Mouse (Mus musculus) common myeloid progenitor, adult 5-6 weeks (primary cell): Measurements from ENCODE around the gene Krtap8-1. TPM values are rescaled to one million over a fixed set of nuclear protein-coding genes. Genes with fewer than 3 reads are reported as not detected.

ENCODE experiments used
- ATAC-seq: replicated peaks from 2 replicates; pipeline ENCODE4 v1.8.0; 2016; ENCODE audit warnings: low read depth, mild to moderate bottlenecking, moderate TSS enrichment, inconsistent platforms; ENCODE audit not compliant: poor library complexity, severe bottlenecking
- total RNA-seq: library from RNA; stranded (forward); fragments of 200-1000, 187-1606 nt; gene quantifications from 2 replicates; pipeline ENCODE4 v1.2.3, GENCODE M21; 2017

The Krtap8-1 gene
- not detected in 2 replicates for total RNA-seq

DNA sequence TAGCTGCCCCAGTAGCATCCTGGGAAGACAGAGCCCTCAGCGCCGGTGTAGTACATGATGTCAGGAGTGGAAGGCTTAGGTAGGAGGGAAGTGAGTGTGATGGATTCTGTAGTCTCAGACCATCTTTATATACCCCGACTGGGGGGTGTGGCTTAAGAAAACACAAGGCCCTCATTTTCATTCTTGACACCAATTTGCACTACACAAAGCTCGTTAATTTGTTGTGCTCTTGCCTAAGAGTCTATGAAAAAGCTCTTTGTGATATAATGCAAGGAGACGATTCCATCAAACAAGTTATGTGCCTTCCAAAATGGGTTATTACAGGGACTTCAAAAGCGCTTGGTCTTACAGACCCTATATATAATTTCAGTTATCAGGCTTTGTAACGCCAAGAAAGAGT, at the start of gene Krtap8-1:
Krtap8-1 (minus strand) TSS at position 101 of the 400 bp plus-strand sequence.
- ATAC-seq: no peak

GRCm38 (mm10) chr16:89537349-89537748, 49.6 kb upstream of the Krtap8-1 start:
- ATAC-seq: no peak

DNA sequence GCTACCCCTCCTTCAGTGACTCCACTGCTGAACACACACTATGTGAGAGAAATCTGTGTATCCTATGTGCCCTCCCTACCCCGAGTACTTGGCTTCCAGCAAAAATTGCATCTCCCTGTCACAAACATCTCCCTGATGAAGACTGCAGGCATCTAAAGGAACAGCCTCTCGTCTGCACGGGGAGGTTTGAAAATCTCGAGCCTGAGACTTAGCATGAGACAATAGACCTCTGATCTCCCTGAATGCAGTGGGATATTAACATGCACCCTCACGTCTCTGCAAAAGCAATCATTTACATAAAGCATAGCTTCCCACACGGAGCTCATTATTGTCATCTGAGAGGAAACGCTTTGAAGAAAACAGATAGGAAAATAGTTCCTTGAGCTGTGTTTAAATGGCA, 42.8 kb upstream of the Krtap8-1 start:
- ATAC-seq: no peak

- no peak for ATAC-seq
Measured at GRCm38 (mm10) chr16:89529846-89530245, 42.1 kb upstream of the Krtap8-1 start.

DNA sequence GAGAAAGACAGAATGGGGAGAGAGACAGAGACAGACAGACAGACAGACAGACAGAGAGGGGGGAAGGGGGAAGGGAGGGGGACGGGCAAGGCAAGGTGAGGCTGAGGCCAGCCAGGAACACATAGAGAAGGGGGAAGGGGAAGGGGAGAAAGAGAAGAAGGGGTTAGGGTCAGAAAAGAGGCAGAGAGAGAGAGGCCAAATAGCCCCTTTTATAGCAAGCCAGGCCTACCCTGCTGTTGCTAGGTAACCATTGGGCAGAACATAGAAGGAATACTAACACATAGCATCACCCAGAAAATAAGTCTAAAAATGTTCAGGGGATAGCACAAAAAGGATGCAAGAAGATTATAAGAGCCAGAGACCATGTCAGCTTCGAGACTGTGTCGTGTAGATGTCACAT, 40.6 kb upstream of the Krtap8-1 start:
- no peak for ATAC-seq

GRCm38 (mm10) chr16:89520996-89521395, 33.2 kb upstream of the Krtap8-1 start:
- no peak for ATAC-seq

- no peak for ATAC-seq
Measured at GRCm38 (mm10) chr16:89520555-89520954, 32.8 kb upstream of the Krtap8-1 start.

DNA sequence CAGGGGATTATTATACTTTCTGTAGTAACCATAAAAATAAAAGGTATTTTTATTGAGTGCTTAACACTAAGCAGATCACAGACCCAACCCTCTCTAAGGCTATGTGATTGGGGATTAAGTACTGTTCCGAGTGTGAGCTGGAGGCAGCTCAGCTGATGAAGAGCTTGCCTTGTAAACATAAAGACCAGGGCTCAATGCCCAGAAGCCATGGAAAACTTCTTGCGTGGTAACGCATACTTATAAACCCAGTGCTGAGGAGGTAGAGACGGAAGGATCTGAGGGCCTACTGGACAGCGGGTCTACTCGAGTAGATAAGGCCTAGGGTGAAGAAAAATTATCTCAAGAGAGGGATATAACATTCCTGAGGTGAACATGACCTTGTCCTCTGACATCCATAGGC, 32.3 kb upstream of the Krtap8-1 start:
- no peak for ATAC-seq

GRCm38 (mm10) chr16:89517635-89518034, 29.9 kb upstream of the Krtap8-1 start:
- ATAC-seq: peak; percentile 89

DNA sequence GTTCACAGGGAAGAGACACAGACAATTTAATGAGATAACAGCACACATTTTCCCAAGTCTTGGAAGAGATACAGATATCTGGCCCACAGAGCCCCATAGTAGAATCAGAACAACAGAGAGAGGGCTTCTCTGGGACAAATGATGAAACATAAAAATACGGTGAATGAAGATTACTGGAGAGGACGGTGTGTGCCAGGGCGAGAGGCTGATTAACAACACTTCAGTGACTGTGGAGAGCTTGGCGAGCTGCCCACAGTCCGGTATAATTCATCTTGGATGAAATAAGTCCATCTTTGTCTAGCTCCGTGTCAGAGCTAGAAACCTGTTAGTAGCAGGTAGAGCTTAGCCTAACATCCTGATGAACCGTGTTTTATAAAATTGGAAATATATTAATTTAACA, 25.7 kb upstream of the Krtap8-1 start:
- ATAC-seq: no peak

- ATAC-seq: no peak
Measured at GRCm38 (mm10) chr16:89508223-89508622, 20.5 kb upstream of the Krtap8-1 start, which contains the start of gene Krtap7-1. Krtap7-1 (minus strand) TSS chr16:89508323.

GRCm38 (mm10) chr16:89503571-89503970, 15.8 kb upstream of the Krtap8-1 start:
- no peak for ATAC-seq

DNA sequence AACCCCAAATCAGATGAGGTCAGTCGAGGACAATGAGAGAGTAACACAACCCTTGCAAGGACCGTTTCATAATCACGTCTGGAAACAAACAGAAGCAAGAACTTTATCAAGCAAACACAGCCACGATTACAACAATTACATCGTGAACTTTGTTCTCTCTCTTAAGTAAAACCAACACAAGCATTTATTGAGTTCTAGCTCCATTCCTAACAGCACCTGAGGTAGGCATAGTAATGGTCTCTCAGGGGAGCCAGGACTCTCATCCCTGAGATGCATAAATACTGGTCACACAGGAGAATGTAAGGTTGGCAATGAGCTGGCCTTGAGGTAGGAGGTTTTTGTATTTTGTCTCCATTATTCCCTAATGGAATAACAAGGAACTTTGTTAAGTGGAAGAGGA, 14.1 kb upstream of the Krtap8-1 start:
- no peak for ATAC-seq

- no peak for ATAC-seq
Measured at GRCm38 (mm10) chr16:89497002-89497401, 9.2 kb upstream of the Krtap8-1 start.

GRCm38 (mm10) chr16:89495394-89496153, 7.8 kb upstream of the Krtap8-1 start:
- ATAC-seq: no peak

- ATAC-seq: no peak
Measured at GRCm38 (mm10) chr16:89477679-89478314, 10.0 kb downstream of the Krtap8-1 start.

DNA sequence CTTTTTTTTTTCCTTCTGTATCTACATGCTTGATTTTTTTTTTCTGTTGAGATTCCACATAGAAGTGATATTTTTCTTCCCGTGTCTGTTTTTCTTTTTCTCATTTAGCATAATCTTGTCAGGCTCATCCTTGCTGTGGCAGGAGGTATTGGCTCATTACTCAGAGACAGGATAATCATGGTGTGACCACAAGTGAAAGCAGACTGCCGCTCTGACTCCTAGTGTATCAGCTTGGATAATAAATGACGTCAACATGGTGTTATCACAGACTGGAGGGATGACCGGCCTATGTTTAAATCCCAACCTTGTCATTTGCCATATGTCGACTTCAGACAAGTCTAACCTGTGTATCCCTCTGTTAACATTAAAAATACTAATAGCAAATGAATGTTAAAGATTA, 26.6 kb downstream of the Krtap8-1 start:
- no peak for ATAC-seq

Other genes starting within 250 kb of the Krtap8-1 start
- gene Krtap21-1, start 84.1 kb downstream of the Krtap8-1 start, total RNA-seq: not detected in 2 replicates
- not detected in 2 replicates for gene Krtap6-2, start 67.8 kb downstream of the Krtap8-1 start, total RNA-seq
- gene Krtap7-1, start 20.4 kb upstream of the Krtap8-1 start, total RNA-seq: not detected in 2 replicates
- gene Krtap11-1, start 83.2 kb upstream of the Krtap8-1 start, total RNA-seq: not detected in 2 replicates